Mouse (Mus musculus) embryonic facial prominence, embryonic 13.5 days (tissue): ENCODE data around the gene Cry2. TPM values are rescaled to one million over a fixed set of nuclear protein-coding genes. Genes with fewer than 3 reads are reported as not detected.

Experiments
- ATAC-seq: fragments of 200-750 bp; cut with Nextera tagmentation; 2 replicates; pipeline ENCODE4 v1.8.0; 2017; ENCODE audit warnings: low read depth; ENCODE audit not compliant: insufficient number of reproducible peaks, insufficient read depth, low FRiP score, low TSS enrichment
- H3K27ac ChIP-seq: fragments of 300-500 bp; sonication (generic); 2 replicates; pipeline ENCODE4 v1.5.1; 2015; ENCODE audit warnings: moderate library complexity, mild to moderate bottlenecking, inconsistent platforms
- H3K27me3 ChIP-seq: fragments of 300-500 bp; sonication (generic); 2 replicates; pipeline ENCODE4 v1.6.1; 2015; ENCODE audit warnings: mild to moderate bottlenecking, inconsistent platforms
- H3K36me3 ChIP-seq: fragments of 300-500 bp; sonication (generic); 2 replicates; pipeline ENCODE4 v1.6.1; 2015; ENCODE audit warnings: mild to moderate bottlenecking, inconsistent platforms
- H3K4me1 ChIP-seq: fragments of 300-500 bp; sonication (generic); 2 replicates; pipeline ENCODE4 v1.6.1; 2015; ENCODE audit warnings: inconsistent platforms
- H3K4me2 ChIP-seq: fragments of 300-500 bp; sonication (generic); 2 replicates; pipeline ENCODE4 v1.6.1; 2015; ENCODE audit warnings: moderate library complexity, mild to moderate bottlenecking, inconsistent platforms
- H3K4me3 ChIP-seq: fragments of 300-500 bp; sonication (generic); 2 replicates; pipeline ENCODE4 v1.5.1; 2015; ENCODE audit warnings: mild to moderate bottlenecking, inconsistent platforms
- H3K9ac ChIP-seq: fragments of 300-500 bp; sonication (generic); 2 replicates; pipeline ENCODE4 v1.6.1; 2015; ENCODE audit warnings: mild to moderate bottlenecking, inconsistent platforms
- H3K9me3 ChIP-seq: fragments of 300-500 bp; sonication (generic); 2 replicates; pipeline ENCODE4 v1.6.1; 2016; ENCODE audit warnings: inconsistent platforms
- WGBS: fragments of 180-500 bp; shearing (Covaris S2); methylation state at CpG from one replicate; pipeline ENCODE4 v1.1.7; 2015; ENCODE audit warnings: mixed read lengths; 5-methylcytosine and 5-hydroxymethylcytosine counted together
- polyA plus RNA-seq: library from polyadenylated mRNA; unstranded; fragments of >200 nt; fragmentation: Nextera tagmentation; extraction: Ambion mirVana; gene quantifications from 2 replicates; pipeline ENCODE4 v1.2.1, GENCODE M21; 2015

The Cry2 gene
- polyA plus RNA-seq, 1 experiment from 2014 or later, result 28.2 TPM

- H3K27ac ChIP-seq, result 0 out of 2 replicates have a peak within 1 kb of the TSS, but pooled peaks have one; percentile 28
- peak within 1 kb of the TSS; percentile 86 for H3K4me3 ChIP-seq
- under 1% methylated on average over 34 of the region's 34 CpGs for WGBS
Observed at GRCm38 (mm10) chr2:92459921-92460707, 26.3 kb upstream of the Cry2 start, which contains the start of gene Slc35c1. Gene Slc35c1, minus strand, starts transcription at chr2:92460538.

DNA sequence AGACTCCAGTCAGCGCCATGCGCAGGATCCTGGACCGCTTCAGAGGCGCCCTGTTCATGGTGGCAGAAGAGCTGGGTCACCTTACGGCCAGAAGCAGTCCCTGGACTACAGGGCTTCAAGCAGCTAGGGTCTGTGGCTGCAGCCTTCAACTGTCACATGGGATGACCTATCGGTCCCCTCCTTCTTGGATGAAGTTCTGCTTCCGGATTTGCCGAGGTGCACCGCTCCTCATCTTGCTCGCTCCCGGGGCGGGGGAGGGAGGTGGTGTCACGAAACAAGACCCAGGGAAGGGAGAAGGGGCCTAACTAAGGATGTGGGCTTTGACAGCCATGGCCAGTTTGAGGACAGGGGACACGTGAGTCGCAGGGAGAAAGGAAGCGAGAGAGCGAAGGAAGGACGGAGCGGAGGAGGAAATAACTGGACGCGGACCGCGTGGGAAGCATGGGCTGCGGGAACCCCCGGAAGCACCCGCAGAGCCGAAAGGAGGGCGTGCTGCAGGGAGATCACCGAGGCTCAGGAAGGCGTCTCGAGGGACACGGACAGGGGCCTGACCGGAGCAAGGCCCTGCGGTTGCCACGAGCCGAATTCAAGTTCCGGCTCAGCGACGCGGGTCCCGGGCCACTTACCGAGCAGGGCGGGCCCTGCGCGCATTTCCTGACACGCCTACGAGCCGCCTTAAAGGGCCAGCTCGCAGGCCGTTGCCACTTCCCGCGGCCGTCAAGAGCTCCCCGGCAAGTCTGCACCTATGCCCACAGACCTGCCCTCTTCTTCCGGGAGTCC is 25.5 kb upstream of the Cry2 start:
- Histone ChIP-seq H3K9me3 (no peaks in the 10 kb centered on the region), H3K36me3 (peaks cover 5% of the 10 kb centered on the region), H3K27ac (0 out of 2 replicates have a peak overlapping the region, but pooled peaks have one; percentile 28), H3K9ac (peak overlapping the region; percentile 80), H3K4me2 (peak overlapping the region; percentile 95), H3K4me3 (peak overlapping the region; percentile 86), H3K4me1 (peaks cover 42% of the 10 kb centered on the region), H3K27me3 (peaks cover 30% of the 10 kb centered on the region)
- peak; percentile 79 for ATAC-seq
- under 1% methylated on average over 55 of the region's 55 CpGs for WGBS

More at GRCm38 (mm10) chr2:92459921-92460707, 26.3 kb upstream of the Cry2 start, which contains the start of gene Slc35c1:
- H3K36me3 ChIP-seq, result no peaks in the 10 kb centered on the region
- H3K4me1 ChIP-seq, result peaks cover 42% of the 10 kb centered on the region
- H3K9me3 ChIP-seq, result no peaks in the 10 kb centered on the region
- ATAC-seq, result no peak
- peak within 1 kb of the TSS; percentile 95 for H3K4me2 ChIP-seq
- H3K9ac ChIP-seq, result peak within 1 kb of the TSS; percentile 80
- peaks cover 30% of the 10 kb centered on the region for H3K27me3 ChIP-seq

GRCm38 (mm10) chr2:92458481-92458880 is 24.6 kb upstream of the Cry2 start:
- Histone ChIP-seq H3K4me3 (peak overlapping the region; percentile 86), H3K4me1 (peaks cover 42% of the 10 kb centered on the region), H3K36me3 (peaks cover 14% of the 10 kb centered on the region), H3K4me2 (peak overlapping the region; percentile 95), H3K9ac (peak overlapping the region; percentile 80), H3K9me3 (no peaks in the 10 kb centered on the region), H3K27me3 (peaks cover 30% of the 10 kb centered on the region), H3K27ac (no peak overlapping the region)
- 69% methylated on average over 13 of the region's 13 CpGs for WGBS
- ATAC-seq, result no peak

GRCm38 (mm10) chr2:92456970-92457530 is 23.2 kb upstream of the Cry2 start:
- Histone ChIP-seq H3K27me3 (peaks cover 22% of the 10 kb centered on the region), H3K9ac (peak overlapping the region; percentile 41), H3K27ac (no peak overlapping the region), H3K36me3 (peaks cover 28% of the 10 kb centered on the region), H3K4me2 (peak overlapping the region; percentile 95), H3K4me1 (peaks cover 42% of the 10 kb centered on the region), H3K9me3 (no peaks in the 10 kb centered on the region), H3K4me3 (no peak overlapping the region)
- 75% methylated on average over 8 of the region's 8 CpGs for WGBS
- no peak for ATAC-seq

GRCm38 (mm10) chr2:92455704-92456103 is 21.9 kb upstream of the Cry2 start:
- H3K9ac ChIP-seq, result peak overlapping the region; percentile 41; the same call in 1 of the 2 replicates
- no peak overlapping the region for H3K4me3 ChIP-seq
- peaks cover 42% of the 10 kb centered on the region for H3K4me1 ChIP-seq
- H3K27ac ChIP-seq, result no peak overlapping the region
- peaks cover 29% of the 10 kb centered on the region for H3K36me3 ChIP-seq
- H3K9me3 ChIP-seq, result no peaks in the 10 kb centered on the region
- H3K27me3 ChIP-seq, result peaks cover 9% of the 10 kb centered on the region
- WGBS, result 54% methylated on average over 2 of the region's 3 CpGs
- H3K4me2 ChIP-seq, result no peak overlapping the region
- no peak for ATAC-seq

DNA sequence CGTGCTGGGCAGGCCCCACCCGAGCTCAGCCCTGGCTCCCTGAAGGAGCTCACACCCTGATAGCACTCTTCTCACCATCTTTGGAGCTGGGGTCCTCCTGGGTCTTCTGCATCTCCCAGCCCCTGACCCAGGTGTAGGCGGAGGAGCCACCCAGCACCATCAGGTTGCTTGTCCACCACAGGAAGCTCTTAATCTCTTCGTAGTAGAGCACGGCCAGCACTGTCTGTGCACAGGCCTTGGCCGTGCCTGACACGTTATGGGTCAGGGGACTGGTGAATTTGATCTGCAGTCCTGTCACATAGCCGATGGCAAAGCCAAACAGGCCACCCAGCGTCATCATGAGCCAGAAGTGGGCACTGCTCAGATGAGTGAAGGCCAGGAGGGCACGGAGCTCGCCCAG is 20.3 kb upstream of the Cry2 start:
- Histone ChIP-seq H3K27ac (no peak overlapping the region), H3K4me1 (peaks cover 33% of the 10 kb centered on the region), H3K9me3 (no peaks in the 10 kb centered on the region), H3K27me3 (no peaks in the 10 kb centered on the region), H3K4me3 (no peak overlapping the region), H3K9ac (no peak overlapping the region), H3K4me2 (no peak overlapping the region), H3K36me3 (peaks cover 29% of the 10 kb centered on the region)
- WGBS, result 93% methylated on average over 11 of the region's 11 CpGs
- ATAC-seq, result no peak

GRCm38 (mm10) chr2:92451126-92451525 is 17.3 kb upstream of the Cry2 start:
- Histone ChIP-seq H3K4me3 (no peak overlapping the region), H3K9ac (no peak overlapping the region), H3K4me2 (no peak overlapping the region), H3K9me3 (no peaks in the 10 kb centered on the region), H3K4me1 (peaks cover 3% of the 10 kb centered on the region; the same call in 1 of the 2 replicates), H3K27ac (no peak overlapping the region), H3K36me3 (peaks cover 29% of the 10 kb centered on the region), H3K27me3 (no peaks in the 10 kb centered on the region)
- no peak for ATAC-seq
- 89% methylated on average over 3 of the region's 3 CpGs for WGBS

- ATAC-seq, result no peak
- WGBS, result 67% methylated on average over 7 of the region's 7 CpGs
- H3K36me3 ChIP-seq, result peaks cover 3% of the 10 kb centered on the region; the same call in 1 of the 2 replicates
Observed at GRCm38 (mm10) chr2:92447121-92447740, 13.4 kb upstream of the Cry2 start.

DNA sequence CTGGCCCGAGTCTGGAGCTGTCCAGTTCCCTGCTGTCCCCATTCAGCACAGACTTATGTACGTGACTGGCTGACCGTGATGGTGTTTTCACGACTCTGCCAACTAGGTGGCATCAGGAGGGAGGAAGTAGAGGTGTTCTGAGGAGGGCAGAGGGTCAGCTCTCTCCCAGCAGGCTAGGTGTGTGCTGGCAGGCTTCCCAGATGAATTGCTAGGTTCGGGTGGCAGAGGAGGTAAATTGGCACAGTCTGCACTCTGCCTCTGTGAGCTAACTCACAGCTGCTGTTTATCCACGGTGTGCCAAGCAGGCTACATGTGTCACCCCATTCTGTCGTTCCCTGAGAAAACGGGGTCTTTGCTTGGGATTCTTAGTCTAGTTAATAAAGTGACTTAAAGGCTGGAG is 12.8 kb upstream of the Cry2 start:
- WGBS, result 74% methylated on average over 8 of the region's 8 CpGs
- Histone ChIP-seq H3K4me2 (no peak overlapping the region), H3K27me3 (no peaks in the 10 kb centered on the region), H3K27ac (no peak overlapping the region), H3K4me3 (no peak overlapping the region), H3K4me1 (no peaks in the 10 kb centered on the region; the same call in 1 of the 2 replicates), H3K9ac (no peak overlapping the region), H3K36me3 (no peaks in the 10 kb centered on the region), H3K9me3 (no peaks in the 10 kb centered on the region)
- 0 out of 2 replicates have a peak, but pooled peaks have one; percentile 37 for ATAC-seq

More at GRCm38 (mm10) chr2:92447121-92447740, 13.4 kb upstream of the Cry2 start:
- Histone ChIP-seq H3K9ac (no peak overlapping the region), H3K27me3 (no peaks in the 10 kb centered on the region), H3K4me1 (no peaks in the 10 kb centered on the region; the same call in 1 of the 2 replicates), H3K4me3 (no peak overlapping the region), H3K27ac (no peak overlapping the region), H3K4me2 (no peak overlapping the region), H3K9me3 (no peaks in the 10 kb centered on the region)

DNA sequence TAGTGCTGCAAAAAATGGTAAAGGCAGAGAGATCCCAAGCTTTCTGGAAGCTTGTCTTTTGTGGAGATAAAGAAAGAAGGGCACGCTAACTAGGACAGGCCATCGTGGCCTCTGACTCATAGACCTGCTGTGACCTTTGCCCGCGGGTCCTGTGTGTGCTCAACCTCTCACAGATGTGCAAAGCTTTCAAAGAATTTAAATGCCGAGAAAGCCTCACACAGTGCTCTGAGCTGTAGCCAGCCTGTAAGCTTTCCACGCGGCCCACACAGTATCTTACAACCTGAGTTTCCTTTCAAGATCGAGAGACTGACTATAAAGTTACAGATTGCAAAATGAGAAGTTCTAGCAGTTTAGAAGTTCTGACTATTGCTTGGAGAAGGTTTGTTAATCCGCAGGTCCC is 12.0 kb upstream of the Cry2 start:
- Histone ChIP-seq H3K9me3 (no peaks in the 10 kb centered on the region), H3K36me3 (no peaks in the 10 kb centered on the region), H3K4me2 (no peak overlapping the region), H3K4me1 (no peaks in the 10 kb centered on the region; the same call in 1 of the 2 replicates), H3K9ac (no peak overlapping the region), H3K4me3 (no peak overlapping the region), H3K27me3 (no peaks in the 10 kb centered on the region), H3K27ac (no peak overlapping the region)
- WGBS, result 39% methylated on average over 9 of the region's 9 CpGs
- no peak for ATAC-seq

DNA sequence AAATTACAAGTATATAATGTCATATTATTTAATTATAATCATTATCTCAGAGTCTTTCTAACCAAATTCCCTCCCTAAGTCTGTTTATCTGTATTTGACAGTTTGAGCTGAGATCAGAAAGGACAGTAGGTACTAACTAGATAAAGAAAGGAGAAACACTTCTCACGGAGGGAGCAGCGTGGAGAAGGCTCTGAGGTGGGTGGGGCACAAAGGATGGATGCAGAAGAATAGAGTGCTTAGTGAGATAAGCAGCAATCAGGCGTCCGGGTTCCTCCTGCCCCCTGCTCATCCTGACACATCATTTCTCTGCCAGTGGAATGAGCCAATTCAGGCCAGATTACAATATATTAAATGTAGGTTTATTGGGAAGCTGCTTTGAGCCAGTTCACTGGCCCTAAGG is 10.5 kb upstream of the Cry2 start:
- Histone ChIP-seq H3K36me3 (no peaks in the 10 kb centered on the region), H3K4me3 (no peak overlapping the region), H3K4me1 (no peaks in the 10 kb centered on the region; the same call in 1 of the 2 replicates), H3K9me3 (no peaks in the 10 kb centered on the region), H3K27me3 (0 out of 2 replicates have a peak, but pooled peaks cover 4% of the 10 kb centered on the region), H3K9ac (no peak overlapping the region), H3K4me2 (no peak overlapping the region), H3K27ac (no peak overlapping the region)
- ATAC-seq, result no peak
- WGBS, result 54% methylated on average over 4 of the region's 4 CpGs
